Mouse (Mus musculus): ENCODE data around the gene Mt4. TPM values are rescaled to one million over a fixed set of nuclear protein-coding genes. Genes with fewer than 3 reads are reported as not detected.

Mt4 gene
- not detected in 2 replicates for polyA plus RNA-seq (2012; rRNA removed)

- H3K36me3 ChIP-seq (ENCODE audit: control insufficient read depth, insufficient read depth, low read length) = no peaks in the 10 kb centered on the region
- no peaks in the 10 kb centered on the region for H3K27me3 ChIP-seq (ENCODE audit: control insufficient read depth, insufficient read depth, low read length)
- H3K4me3 ChIP-seq (ENCODE audit: low read depth, low read length) = no peak within 1 kb of the TSS
- WGBS = 14% methylated on average over 6 of the region's 6 CpGs
- no peak within 1 kb of the TSS for H3K27ac ChIP-seq (ENCODE audit: insufficient read depth, low read depth, low read length)
- peaks cover 5% of the 10 kb centered on the region for H3K4me1 ChIP-seq (ENCODE audit: control insufficient read depth, insufficient read depth, insufficient read length, low read length)
- TF ChIP-seq POLR2A (IDR thresholded peaks at IDR 0.05; ENCODE audit: low read depth, low read length) (no peak), CTCF (IDR thresholded peaks at IDR 0.05; ENCODE audit: extremely low read depth, insufficient read length, insufficient replicate concordance, low read depth, low read length) (no peak)
These were observed at the start of gene Mt4 for GRCm38 (mm10) chr8:94136933-94137332. Gene Mt4 (plus strand): TSS chr8:94137197.

- WGBS = 94% methylated on average over 9 of the region's 9 CpGs
- Histone ChIP-seq H3K4me3 (ENCODE audit: low read depth, low read length) (no peak overlapping the region), H3K36me3 (ENCODE audit: control insufficient read depth, insufficient read depth, low read length) (no peaks in the 10 kb centered on the region), H3K4me1 (ENCODE audit: control insufficient read depth, insufficient read depth, insufficient read length, low read length) (no peaks in the 10 kb centered on the region), H3K27me3 (ENCODE audit: control insufficient read depth, insufficient read depth, low read length) (no peaks in the 10 kb centered on the region), H3K27ac (ENCODE audit: insufficient read depth, low read depth, low read length) (no peak overlapping the region)
- TF ChIP-seq CTCF (IDR thresholded peaks at IDR 0.05; ENCODE audit: extremely low read depth, insufficient read length, insufficient replicate concordance, low read depth, low read length) (no peak), POLR2A (IDR thresholded peaks at IDR 0.05; ENCODE audit: low read depth, low read length) (no peak)
These were observed 49.0 kb upstream of the Mt4 start for GRCm38 (mm10) chr8:94087964-94088363.

GRCm38 (mm10) chr8:94089715-94090114, 47.3 kb upstream of the Mt4 start:
- no peak overlapping the region for H3K4me3 ChIP-seq (ENCODE audit: low read depth, low read length)
- H3K4me1 ChIP-seq (ENCODE audit: control insufficient read depth, insufficient read depth, insufficient read length, low read length) = no peaks in the 10 kb centered on the region
- 65% methylated on average over 6 of the region's 6 CpGs for WGBS
- no peaks in the 10 kb centered on the region for H3K27me3 ChIP-seq (ENCODE audit: control insufficient read depth, insufficient read depth, low read length)
- H3K36me3 ChIP-seq (ENCODE audit: control insufficient read depth, insufficient read depth, low read length) = no peaks in the 10 kb centered on the region
- TF ChIP-seq CTCF (IDR thresholded peaks at IDR 0.05; ENCODE audit: extremely low read depth, insufficient read length, insufficient replicate concordance, low read depth, low read length) (no peak), POLR2A (IDR thresholded peaks at IDR 0.05; ENCODE audit: low read depth, low read length) (no peak)
- H3K27ac ChIP-seq (ENCODE audit: insufficient read depth, low read depth, low read length) = no peak overlapping the region

GRCm38 (mm10) chr8:94092848-94093247, 44.1 kb upstream of the Mt4 start:
- Histone ChIP-seq H3K27me3 (ENCODE audit: control insufficient read depth, insufficient read depth, low read length) (no peaks in the 10 kb centered on the region), H3K4me3 (ENCODE audit: low read depth, low read length) (no peak overlapping the region), H3K27ac (ENCODE audit: insufficient read depth, low read depth, low read length) (no peak overlapping the region), H3K36me3 (ENCODE audit: control insufficient read depth, insufficient read depth, low read length) (no peaks in the 10 kb centered on the region), H3K4me1 (ENCODE audit: control insufficient read depth, insufficient read depth, insufficient read length, low read length) (no peaks in the 10 kb centered on the region)
- 85% methylated on average over 9 of the region's 9 CpGs for WGBS
- no peak for TF ChIP-seq POLR2A (IDR thresholded peaks at IDR 0.05; ENCODE audit: low read depth, low read length)
- TF ChIP-seq CTCF (IDR thresholded peaks at IDR 0.05; ENCODE audit: extremely low read depth, insufficient read length, insufficient replicate concordance, low read depth, low read length) = no peak

- no peak overlapping the region for H3K27ac ChIP-seq (ENCODE audit: insufficient read depth, low read depth, low read length)
- H3K27me3 ChIP-seq (ENCODE audit: control insufficient read depth, insufficient read depth, low read length) = no peaks in the 10 kb centered on the region
- no peaks in the 10 kb centered on the region for H3K36me3 ChIP-seq (ENCODE audit: control insufficient read depth, insufficient read depth, low read length)
- TF ChIP-seq POLR2A (IDR thresholded peaks at IDR 0.05; ENCODE audit: low read depth, low read length) = no peak
- TF ChIP-seq CTCF (IDR thresholded peaks at IDR 0.05; ENCODE audit: extremely low read depth, insufficient read length, insufficient replicate concordance, low read depth, low read length) = no peak
- no peaks in the 10 kb centered on the region for H3K4me1 ChIP-seq (ENCODE audit: control insufficient read depth, insufficient read depth, insufficient read length, low read length)
- WGBS = 93% methylated on average over 6 of the region's 6 CpGs
- H3K4me3 ChIP-seq (ENCODE audit: low read depth, low read length) = no peak overlapping the region
These were observed 42.7 kb upstream of the Mt4 start for GRCm38 (mm10) chr8:94094281-94094680.

- Histone ChIP-seq H3K27ac (ENCODE audit: insufficient read depth, low read depth, low read length) (peak within 1 kb of the TSS; percentile 79), H3K27me3 (ENCODE audit: control insufficient read depth, insufficient read depth, low read length) (no peaks in the 10 kb centered on the region), H3K36me3 (ENCODE audit: control insufficient read depth, insufficient read depth, low read length) (no peaks in the 10 kb centered on the region), H3K4me1 (ENCODE audit: control insufficient read depth, insufficient read depth, insufficient read length, low read length) (no peaks in the 10 kb centered on the region), H3K4me3 (ENCODE audit: low read depth, low read length) (peak within 1 kb of the TSS; percentile 83)
- 1% methylated on average over 61 of the region's 61 CpGs for WGBS
- peak; percentile 70; the same call in 1 of the 2 replicates for TF ChIP-seq POLR2A (IDR thresholded peaks at IDR 0.05; ENCODE audit: low read depth, low read length)
- peak; percentile 28; the same call in 1 of the 2 replicates for TF ChIP-seq CTCF (IDR thresholded peaks at IDR 0.05; ENCODE audit: extremely low read depth, insufficient read length, insufficient replicate concordance, low read depth, low read length)
These were observed 38.7 kb upstream of the Mt4 start, which contains the start of gene Bbs2 for GRCm38 (mm10) chr8:94098081-94098974. Gene Bbs2 (minus strand): TSS chr8:94098928.

GRCm38 (mm10) chr8:94098996-94099395, 38.0 kb upstream of the Mt4 start:
- no peak overlapping the region for H3K4me3 ChIP-seq (ENCODE audit: low read depth, low read length)
- H3K27me3 ChIP-seq (ENCODE audit: control insufficient read depth, insufficient read depth, low read length) = no peaks in the 10 kb centered on the region
- no peaks in the 10 kb centered on the region for H3K36me3 ChIP-seq (ENCODE audit: control insufficient read depth, insufficient read depth, low read length)
- H3K4me1 ChIP-seq (ENCODE audit: control insufficient read depth, insufficient read depth, insufficient read length, low read length) = no peaks in the 10 kb centered on the region
- H3K27ac ChIP-seq (ENCODE audit: insufficient read depth, low read depth, low read length) = no peak overlapping the region; the same call in 1 of the 2 replicates
- TF ChIP-seq CTCF (IDR thresholded peaks at IDR 0.05; ENCODE audit: extremely low read depth, insufficient read length, insufficient replicate concordance, low read depth, low read length) = no peak
- no peak for TF ChIP-seq POLR2A (IDR thresholded peaks at IDR 0.05; ENCODE audit: low read depth, low read length)
- WGBS = 44% methylated on average over 4 of the region's 4 CpGs

Measured in small intestine, adult 2 months (tissue).